Mouse (Mus musculus): ENCODE results near the gene Peli2. TPM values are rescaled to one million over a fixed set of nuclear protein-coding genes. Genes with fewer than 3 reads are reported as not detected.

The Peli2 gene
- polyA plus RNA-seq, 1 experiment from 2014 or later, result 11.7 TPM

- H3K9ac ChIP-seq (replicated peaks; ENCODE audit: low read depth), result no peak overlapping the region
- H3K27me3 ChIP-seq (replicated peaks; ENCODE audit: insufficient read depth, low read length), result no peaks in the 10 kb centered on the region
- H3K36me3 ChIP-seq (ENCODE audit: insufficient read depth, low read length), result no peaks in the 10 kb centered on the region
- no peak overlapping the region for H3K27ac ChIP-seq (ENCODE audit: low read length)
- no peak overlapping the region for H3K4me2 ChIP-seq (replicated peaks; ENCODE audit: low read depth, low read length)
- no peak overlapping the region for H3K4me3 ChIP-seq (ENCODE audit: low read depth, low read length)
- TF ChIP-seq EP300 (IDR thresholded peaks at IDR 0.05) (no peak), CTCF (IDR thresholded peaks at IDR 0.05) (no peak)
- H3K4me1 ChIP-seq (ENCODE audit: insufficient read depth, low read depth, low read length), result no peaks in the 10 kb centered on the region
- WGBS, result 67% methylated on average over 17 of the region's 17 CpGs
- DNase-seq (ENCODE audit: low spot score) (no peak), ATAC-seq (no peak)
- H3K9me3 ChIP-seq (ENCODE audit: low read length), result no peaks in the 10 kb centered on the region
Observed at GRCm38 (mm10) chr14:48144330-48144729, 23.7 kb downstream of the Peli2 start.

GRCm38 (mm10) chr14:48147688-48148087 lies 27.1 kb downstream of the Peli2 start:
- no peaks in the 10 kb centered on the region for H3K27me3 ChIP-seq (replicated peaks; ENCODE audit: insufficient read depth, low read length)
- H3K9ac ChIP-seq (replicated peaks; ENCODE audit: low read depth), result no peak overlapping the region
- DNase-seq (ENCODE audit: low spot score) (no peak), ATAC-seq (no peak)
- no peaks in the 10 kb centered on the region for H3K9me3 ChIP-seq (ENCODE audit: low read length)
- WGBS, result 84% methylated on average over 6 of the region's 6 CpGs
- no peak overlapping the region for H3K4me2 ChIP-seq (replicated peaks; ENCODE audit: low read depth, low read length)
- no peaks in the 10 kb centered on the region for H3K36me3 ChIP-seq (ENCODE audit: insufficient read depth, low read length)
- H3K4me3 ChIP-seq (ENCODE audit: low read depth, low read length), result no peak overlapping the region
- TF ChIP-seq EP300 (IDR thresholded peaks at IDR 0.05), result no peak
- TF ChIP-seq CTCF (IDR thresholded peaks at IDR 0.05), result peak; percentile 60
- H3K4me1 ChIP-seq (ENCODE audit: insufficient read depth, low read depth, low read length), result no peaks in the 10 kb centered on the region
- no peak overlapping the region for H3K27ac ChIP-seq (ENCODE audit: low read length)

GRCm38 (mm10) chr14:48148615-48149014 lies 28.0 kb downstream of the Peli2 start:
- 85% methylated on average over 6 of the region's 6 CpGs for WGBS
- H3K9me3 ChIP-seq (ENCODE audit: low read length), result no peaks in the 10 kb centered on the region
- H3K9ac ChIP-seq (replicated peaks; ENCODE audit: low read depth), result no peak overlapping the region
- H3K4me3 ChIP-seq (ENCODE audit: low read depth, low read length), result no peak overlapping the region
- TF ChIP-seq CTCF (IDR thresholded peaks at IDR 0.05) (no peak), EP300 (IDR thresholded peaks at IDR 0.05) (no peak)
- no peaks in the 10 kb centered on the region for H3K27me3 ChIP-seq (replicated peaks; ENCODE audit: insufficient read depth, low read length)
- H3K36me3 ChIP-seq (ENCODE audit: insufficient read depth, low read length), result no peaks in the 10 kb centered on the region
- ATAC-seq (no peak), DNase-seq (ENCODE audit: low spot score) (no peak)
- H3K4me2 ChIP-seq (replicated peaks; ENCODE audit: low read depth, low read length), result no peak overlapping the region
- no peak overlapping the region for H3K27ac ChIP-seq (ENCODE audit: low read length)
- no peaks in the 10 kb centered on the region for H3K4me1 ChIP-seq (ENCODE audit: insufficient read depth, low read depth, low read length)

- no peak for ATAC-seq
- no peak overlapping the region for H3K4me3 ChIP-seq (ENCODE audit: low read depth, low read length)
- H3K9me3 ChIP-seq (ENCODE audit: low read length), result no peaks in the 10 kb centered on the region
- H3K4me2 ChIP-seq (replicated peaks; ENCODE audit: low read depth, low read length), result no peak overlapping the region
- no peaks in the 10 kb centered on the region for H3K36me3 ChIP-seq (ENCODE audit: insufficient read depth, low read length)
- 88% methylated on average over 9 of the region's 9 CpGs for WGBS
- H3K27ac ChIP-seq (ENCODE audit: low read length), result no peak overlapping the region
- no peaks in the 10 kb centered on the region for H3K4me1 ChIP-seq (ENCODE audit: insufficient read depth, low read depth, low read length)
- DNase-seq (ENCODE audit: low spot score), result no peak
- no peaks in the 10 kb centered on the region for H3K27me3 ChIP-seq (replicated peaks; ENCODE audit: insufficient read depth, low read length)
- no peak for TF ChIP-seq CTCF (IDR thresholded peaks at IDR 0.05)
- no peak for TF ChIP-seq EP300 (IDR thresholded peaks at IDR 0.05)
- no peak overlapping the region for H3K9ac ChIP-seq (replicated peaks; ENCODE audit: low read depth)
Observed at GRCm38 (mm10) chr14:48149351-48149750, 28.7 kb downstream of the Peli2 start.

GRCm38 (mm10) chr14:48150903-48151302 lies 30.3 kb downstream of the Peli2 start:
- H3K27me3 ChIP-seq (replicated peaks; ENCODE audit: insufficient read depth, low read length), result no peaks in the 10 kb centered on the region
- no peak overlapping the region for H3K4me2 ChIP-seq (replicated peaks; ENCODE audit: low read depth, low read length)
- H3K9me3 ChIP-seq (ENCODE audit: low read length), result no peaks in the 10 kb centered on the region
- H3K4me1 ChIP-seq (ENCODE audit: insufficient read depth, low read depth, low read length), result no peaks in the 10 kb centered on the region; the same call in 1 of the 2 replicates
- no peak for DNase-seq (ENCODE audit: low spot score)
- TF ChIP-seq CTCF (IDR thresholded peaks at IDR 0.05), result no peak
- no peak for TF ChIP-seq EP300 (IDR thresholded peaks at IDR 0.05)
- no peak overlapping the region for H3K27ac ChIP-seq (ENCODE audit: low read length)
- H3K9ac ChIP-seq (replicated peaks; ENCODE audit: low read depth), result no peak overlapping the region
- no peaks in the 10 kb centered on the region for H3K36me3 ChIP-seq (ENCODE audit: insufficient read depth, low read length)
- 59% methylated on average over 1 of the region's 1 CpGs for WGBS
- H3K4me3 ChIP-seq (ENCODE audit: low read depth, low read length), result no peak overlapping the region
- ATAC-seq, result no peak

GRCm38 (mm10) chr14:48151554-48151953 lies 30.9 kb downstream of the Peli2 start:
- no peak for TF ChIP-seq CTCF (IDR thresholded peaks at IDR 0.05)
- no peak for TF ChIP-seq EP300 (IDR thresholded peaks at IDR 0.05)
- 69% methylated on average over 2 of the region's 2 CpGs for WGBS
- no peak for ATAC-seq

GRCm38 (mm10) chr14:48153064-48153463 lies 32.4 kb downstream of the Peli2 start:
- Histone ChIP-seq H3K9me3 (ENCODE audit: low read length) (no peaks in the 10 kb centered on the region), H3K4me2 (replicated peaks; ENCODE audit: low read depth, low read length) (no peak overlapping the region), H3K9ac (replicated peaks; ENCODE audit: low read depth) (no peak overlapping the region), H3K4me1 (ENCODE audit: insufficient read depth, low read depth, low read length) (no peaks in the 10 kb centered on the region; the same call in 1 of the 2 replicates), H3K36me3 (ENCODE audit: insufficient read depth, low read length) (no peaks in the 10 kb centered on the region), H3K27ac (ENCODE audit: low read length) (no peak overlapping the region), H3K4me3 (ENCODE audit: low read depth, low read length) (no peak overlapping the region), H3K27me3 (replicated peaks; ENCODE audit: insufficient read depth, low read length) (no peaks in the 10 kb centered on the region)
- WGBS, result 55% methylated on average over 2 of the region's 2 CpGs
- ATAC-seq, result no peak
- TF ChIP-seq EP300 (IDR thresholded peaks at IDR 0.05) (no peak), CTCF (IDR thresholded peaks at IDR 0.05) (no peak)
- DNase-seq (ENCODE audit: low spot score), result no peak

More at GRCm38 (mm10) chr14:48151554-48151953, 30.9 kb downstream of the Peli2 start:
- Histone ChIP-seq H3K9ac (replicated peaks; ENCODE audit: low read depth) (no peak overlapping the region), H3K4me3 (ENCODE audit: low read depth, low read length) (no peak overlapping the region), H3K27me3 (replicated peaks; ENCODE audit: insufficient read depth, low read length) (no peaks in the 10 kb centered on the region), H3K27ac (ENCODE audit: low read length) (no peak overlapping the region), H3K4me2 (replicated peaks; ENCODE audit: low read depth, low read length) (no peak overlapping the region), H3K36me3 (ENCODE audit: insufficient read depth, low read length) (no peaks in the 10 kb centered on the region), H3K4me1 (ENCODE audit: insufficient read depth, low read depth, low read length) (no peaks in the 10 kb centered on the region; the same call in 1 of the 2 replicates), H3K9me3 (ENCODE audit: low read length) (no peaks in the 10 kb centered on the region)
- no peak for DNase-seq (ENCODE audit: low spot score)
